Mouse (Mus musculus) lung, postnatal 0 days (tissue): ENCODE measurements around the gene Srd5a2. TPM values are rescaled to one million over a fixed set of nuclear protein-coding genes. Genes with fewer than 3 reads are reported as not detected.

Experiments used
- ATAC-seq: fragments of 200-750 bp; cut with Nextera tagmentation; 2 replicates; pipeline ENCODE4 v1.8.0; 2017; ENCODE audit warnings: moderate library complexity
- DNase-seq: peaks from one replicate; pipeline ENCODE4 v3.0.0-alpha.2; 2016; ENCODE audit warnings: low spot score
- H3K27ac ChIP-seq: fragments of 300-500 bp; sonication (generic); 2 replicates; pipeline ENCODE4 v1.5.1; 2014; ENCODE audit warnings: antibody characterized with exemption, mild to moderate bottlenecking, low read length, mixed read lengths
- H3K27me3 ChIP-seq: fragments of 300-500 bp; sonication (generic); replicated peaks from 2 replicates; pipeline ENCODE4 v1.6.1; 2014; ENCODE audit warnings: low read length, mixed read lengths; ENCODE audit not compliant: insufficient read depth
- H3K36me3 ChIP-seq: fragments of 300-500 bp; sonication (generic); 2 replicates; pipeline ENCODE4 v1.6.1; 2014; ENCODE audit warnings: low read length, mixed read lengths; ENCODE audit not compliant: insufficient read depth
- H3K4me1 ChIP-seq: fragments of 300-500 bp; sonication (generic); 2 replicates; pipeline ENCODE4 v1.6.1; 2014; ENCODE audit warnings: antibody characterized with exemption, low read depth, low read length, mixed read lengths; ENCODE audit not compliant: insufficient read depth
- H3K4me2 ChIP-seq: fragments of 300-500 bp; sonication (generic); replicated peaks from 2 replicates; pipeline ENCODE4 v1.6.1; 2014; ENCODE audit warnings: low read depth, mild to moderate bottlenecking, low read length, moderate library complexity, mixed read lengths
- H3K4me3 ChIP-seq: fragments of 300-500 bp; sonication (generic); 2 replicates; pipeline ENCODE4 v1.5.1; 2014; ENCODE audit warnings: low read depth, low read length
- H3K9ac ChIP-seq: fragments of 300-500 bp; sonication (generic); replicated peaks from 2 replicates; pipeline ENCODE4 v1.6.1; 2014; ENCODE audit warnings: low read depth, mild to moderate bottlenecking
- H3K9me3 ChIP-seq: fragments of 300-500 bp; sonication (generic); 2 replicates; pipeline ENCODE4 v1.6.1; 2016; ENCODE audit warnings: low read length, mixed read lengths
- CTCF ChIP-seq: IDR thresholded peaks from 2 replicates; pipeline ENCODE4 v1.5.1; 2016; ENCODE audit warnings: antibody characterized with exemption, mild to moderate bottlenecking
- EP300 ChIP-seq: IDR thresholded peaks from 2 replicates; pipeline ENCODE4 v1.6.1; 2016; ENCODE audit warnings: antibody characterized with exemption, mild to moderate bottlenecking, control low read depth
- WGBS: fragments of 180-500 bp; shearing (Covaris S2); extraction: QIAGEN DNeasy Blood & Tissue Kit; methylation state at CpG from one replicate; pipeline ENCODE4 v1.1.7; 2014; 5-methylcytosine and 5-hydroxymethylcytosine counted together
- polyA plus RNA-seq: library from polyadenylated mRNA; unstranded; fragments of >200 nt; fragmentation: Nextera tagmentation; extraction: Ambion mirVana; gene quantifications from 2 replicates; pipeline ENCODE4 v1.2.1, GENCODE M21; 2015

The Srd5a2 gene
- polyA plus RNA-seq, 1 experiment from 2014 or later = not detected

DNA sequence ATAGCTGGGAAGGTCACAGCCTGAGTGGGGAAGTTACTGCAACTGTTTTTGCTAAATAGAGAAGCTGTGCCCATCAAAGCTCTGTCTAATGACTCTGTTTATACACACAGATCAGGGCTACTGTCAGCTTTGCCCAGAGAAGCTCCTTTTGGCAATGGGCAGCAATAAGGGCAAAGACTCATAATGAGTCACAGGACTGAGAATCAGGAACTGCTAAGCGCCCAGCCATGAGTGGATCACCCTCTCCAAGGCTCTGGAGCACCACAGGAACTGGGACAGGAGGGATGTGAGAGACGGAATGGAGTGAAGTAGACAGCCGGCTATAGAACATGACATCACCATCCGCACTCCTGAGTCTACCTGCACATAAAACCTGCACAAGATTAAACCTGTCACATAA lies 29.4 kb downstream of the Srd5a2 start:
- H3K9me3 ChIP-seq = no peaks in the 10 kb centered on the region
- no peak overlapping the region for H3K4me2 ChIP-seq
- no peak overlapping the region for H3K9ac ChIP-seq
- WGBS = 71% methylated on average over 4 of the region's 4 CpGs
- no peaks in the 10 kb centered on the region for H3K36me3 ChIP-seq
- TF ChIP-seq CTCF = no peak
- no peak for TF ChIP-seq EP300
- no peak overlapping the region for H3K27ac ChIP-seq
- H3K4me3 ChIP-seq = no peak overlapping the region
- DNase-seq = no peak
- no peaks in the 10 kb centered on the region for H3K4me1 ChIP-seq
- ATAC-seq = no peak
- H3K27me3 ChIP-seq = no peaks in the 10 kb centered on the region

GRCm38 (mm10) chr17:74017649-74018048 lies 30.1 kb downstream of the Srd5a2 start:
- DNase-seq = no peak
- Histone ChIP-seq H3K27me3 (no peaks in the 10 kb centered on the region), H3K27ac (no peak overlapping the region), H3K9me3 (no peaks in the 10 kb centered on the region), H3K4me3 (no peak overlapping the region), H3K9ac (no peak overlapping the region), H3K4me2 (no peak overlapping the region), H3K4me1 (no peaks in the 10 kb centered on the region), H3K36me3 (no peaks in the 10 kb centered on the region)
- TF ChIP-seq CTCF = no peak
- TF ChIP-seq EP300 = no peak
- no peak for ATAC-seq
- 90% methylated on average over 1 of the region's 1 CpGs for WGBS

- no peak for ATAC-seq
- 69% methylated on average over 6 of the region's 6 CpGs for WGBS
- H3K4me2 ChIP-seq = no peak overlapping the region
Measured at GRCm38 (mm10) chr17:74015128-74015527, 32.6 kb downstream of the Srd5a2 start.

DNA sequence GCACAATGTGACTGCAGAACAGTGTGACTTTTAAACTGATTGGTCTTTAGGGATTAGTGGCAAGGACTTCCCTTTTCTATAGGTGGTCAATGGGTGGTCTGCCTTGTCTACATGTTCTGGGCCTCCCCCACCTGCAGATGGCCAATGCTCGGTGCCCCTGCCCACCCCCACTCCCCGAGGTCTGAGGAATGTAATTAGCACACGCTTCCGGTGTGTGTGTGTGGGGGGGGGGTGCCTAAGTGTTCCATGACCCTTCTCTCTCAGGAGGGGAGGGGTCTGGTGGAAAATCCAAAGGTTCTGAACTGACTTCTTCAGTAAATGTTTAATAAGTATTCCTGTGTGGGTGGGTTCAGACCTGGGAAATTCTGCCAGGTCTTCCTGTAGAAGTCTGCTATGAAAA lies 39.0 kb downstream of the Srd5a2 start:
- Histone ChIP-seq H3K9ac (no peak overlapping the region), H3K4me3 (no peak overlapping the region), H3K9me3 (no peaks in the 10 kb centered on the region), H3K27ac (no peak overlapping the region), H3K4me1 (no peaks in the 10 kb centered on the region), H3K36me3 (no peaks in the 10 kb centered on the region), H3K27me3 (no peaks in the 10 kb centered on the region), H3K4me2 (no peak overlapping the region)
- WGBS = 72% methylated on average over 4 of the region's 4 CpGs
- DNase-seq = no peak
- no peak for ATAC-seq
- TF ChIP-seq EP300 = no peak
- TF ChIP-seq CTCF = no peak

More at GRCm38 (mm10) chr17:74015128-74015527, 32.6 kb downstream of the Srd5a2 start:
- H3K4me1 ChIP-seq = no peaks in the 10 kb centered on the region
- no peaks in the 10 kb centered on the region for H3K36me3 ChIP-seq
- no peaks in the 10 kb centered on the region for H3K9me3 ChIP-seq
- no peak overlapping the region for H3K27ac ChIP-seq
- DNase-seq = no peak
- no peak for TF ChIP-seq EP300
- no peak for TF ChIP-seq CTCF
- H3K27me3 ChIP-seq = no peaks in the 10 kb centered on the region
- H3K4me3 ChIP-seq = no peak overlapping the region
- no peak overlapping the region for H3K9ac ChIP-seq

DNA sequence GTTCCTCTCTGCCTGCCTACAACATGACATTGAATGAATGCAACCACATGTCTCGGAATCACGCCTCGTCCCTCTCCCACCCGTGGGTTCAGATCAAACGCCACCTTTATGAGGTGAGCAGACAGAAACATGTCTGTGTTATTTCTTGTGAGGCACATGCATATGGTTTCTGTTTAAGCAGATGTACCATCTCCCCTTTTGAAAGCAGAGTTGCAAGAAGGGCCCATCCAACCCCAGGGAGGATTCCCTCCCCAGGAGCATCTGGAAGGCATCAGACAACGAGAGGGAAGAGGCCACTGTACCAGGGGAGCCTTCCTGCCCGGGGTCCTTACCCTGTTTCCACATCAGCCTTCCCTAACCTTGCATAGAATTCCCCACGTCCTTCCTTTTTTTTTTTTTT lies 40.7 kb downstream of the Srd5a2 start:
- no peaks in the 10 kb centered on the region for H3K9me3 ChIP-seq
- DNase-seq (no peak), ATAC-seq (no peak)
- 61% methylated on average over 8 of the region's 8 CpGs for WGBS
- H3K36me3 ChIP-seq = no peaks in the 10 kb centered on the region
- H3K4me1 ChIP-seq = no peaks in the 10 kb centered on the region
- no peak overlapping the region for H3K4me3 ChIP-seq
- H3K27me3 ChIP-seq = no peaks in the 10 kb centered on the region
- H3K9ac ChIP-seq = no peak overlapping the region
- no peak overlapping the region for H3K4me2 ChIP-seq
- H3K27ac ChIP-seq = no peak overlapping the region
- TF ChIP-seq CTCF (no peak), EP300 (no peak)

- Histone ChIP-seq H3K27ac (no peak overlapping the region), H3K9ac (no peak overlapping the region), H3K4me3 (no peak overlapping the region), H3K36me3 (no peaks in the 10 kb centered on the region), H3K27me3 (no peaks in the 10 kb centered on the region), H3K4me2 (no peak overlapping the region), H3K9me3 (no peaks in the 10 kb centered on the region), H3K4me1 (no peaks in the 10 kb centered on the region)
- DNase-seq (no peak), ATAC-seq (no peak)
- TF ChIP-seq EP300 (no peak), CTCF (no peak)
- 75% methylated on average over 2 of the region's 2 CpGs for WGBS
Measured at GRCm38 (mm10) chr17:74002396-74002795, 45.3 kb downstream of the Srd5a2 start.
